Mouse (Mus musculus): ENCODE data around the gene Polr2m. TPM values are rescaled to one million over a fixed set of nuclear protein-coding genes. Genes with fewer than 3 reads are reported as not detected.
A peak's percentile ranks its signal among the peaks of the same experiment; 100 is the strongest.

The Polr2m gene
- polyA plus RNA-seq, 1 experiment from 2014 or later: 481 TPM

DNA sequence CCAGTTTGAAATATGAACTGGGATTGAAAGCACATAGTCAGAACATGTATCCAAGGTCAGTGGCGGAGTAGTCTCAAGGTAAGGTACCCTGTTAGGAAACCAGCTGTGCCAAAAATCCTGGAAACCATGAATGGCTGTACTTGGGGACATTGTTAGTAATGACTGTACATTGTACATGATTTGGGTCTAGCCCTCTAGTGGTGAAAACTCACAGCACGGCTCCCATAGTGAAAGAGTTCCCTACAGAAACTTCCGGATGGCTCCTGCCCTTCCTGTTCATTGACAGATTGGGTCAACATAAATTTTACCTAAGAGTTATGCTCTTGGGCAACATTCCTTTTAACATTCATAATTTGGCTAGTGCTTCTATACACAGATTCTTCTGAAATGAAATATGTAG, 19.6 kb downstream of the Polr2m start:
- Histone ChIP-seq H3K9ac (no peak overlapping the region), H3K36me3 (no peaks in the 10 kb centered on the region), H3K4me1 (peaks cover 9% of the 10 kb centered on the region), H3K4me3 (replicated peaks) (no peak overlapping the region), H3K27me3 (0 out of 2 replicates have a peak, but pooled peaks cover 4% of the 10 kb centered on the region), H3K9me3 (replicated peaks) (no peaks in the 10 kb centered on the region), H3K27ac (no peak overlapping the region), H3K4me2 (no peak overlapping the region)
- WGBS: 73% methylated on average over 3 of the region's 3 CpGs
- no peak for ATAC-seq (replicated peaks; ENCODE audit: low FRiP score)

DNA sequence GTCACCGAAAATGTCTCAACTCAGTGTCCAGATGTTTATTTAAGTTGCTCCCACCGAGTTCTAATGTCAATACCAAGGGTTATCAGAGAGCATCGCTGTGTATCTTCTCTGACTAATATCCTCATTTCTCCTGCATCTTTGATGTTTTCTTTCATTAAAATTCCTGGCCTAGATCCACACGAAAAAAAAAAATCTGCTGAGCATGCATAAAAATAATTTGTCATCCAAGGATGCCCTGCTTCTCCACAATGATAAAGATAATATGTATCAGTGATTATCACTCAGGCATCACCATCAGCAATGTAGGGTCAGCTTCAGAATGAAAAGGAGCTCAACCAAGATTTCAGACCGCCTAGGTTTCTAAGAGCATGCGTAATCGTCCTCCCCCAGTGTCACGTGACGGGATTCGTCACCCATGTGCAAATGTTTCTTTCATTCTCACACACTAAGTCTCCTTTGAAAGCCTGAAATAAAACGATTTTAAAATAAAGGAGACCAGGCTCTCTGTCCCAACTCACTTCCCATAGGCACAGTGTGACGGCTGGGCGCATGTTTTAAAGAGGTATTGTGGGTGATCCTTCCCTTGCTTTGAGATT, 22.6 kb downstream of the Polr2m start:
- no peak overlapping the region for H3K9ac ChIP-seq
- H3K36me3 ChIP-seq: no peaks in the 10 kb centered on the region
- H3K9me3 ChIP-seq (replicated peaks): no peaks in the 10 kb centered on the region
- H3K4me2 ChIP-seq: no peak overlapping the region
- H3K4me3 ChIP-seq (replicated peaks): no peak overlapping the region
- H3K27ac ChIP-seq: no peak overlapping the region
- H3K4me1 ChIP-seq: peaks cover 9% of the 10 kb centered on the region
- ATAC-seq (replicated peaks; ENCODE audit: low FRiP score): no peak
- H3K27me3 ChIP-seq: 0 out of 2 replicates have a peak, but pooled peaks cover 4% of the 10 kb centered on the region
- WGBS: 63% methylated on average over 13 of the region's 13 CpGs

DNA sequence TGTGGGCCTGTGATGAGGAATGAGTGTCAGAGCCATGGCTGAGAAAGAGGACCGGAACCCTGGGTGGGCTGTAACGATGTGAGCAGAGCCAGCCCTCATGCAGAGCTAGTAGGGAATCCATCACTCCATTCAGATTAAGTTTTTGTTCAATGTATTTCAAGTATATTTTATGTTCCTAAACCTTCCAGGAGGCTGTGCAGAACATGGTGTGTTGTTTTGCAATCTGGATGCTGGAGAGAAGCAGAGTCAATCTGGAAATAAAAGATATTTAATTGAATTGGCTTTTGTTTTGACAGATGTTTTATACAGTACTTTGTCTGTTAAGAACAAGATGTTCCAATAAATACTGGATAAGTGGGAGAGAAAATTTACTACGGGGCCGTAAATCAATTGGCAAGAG, 29.0 kb downstream of the Polr2m start:
- H3K27ac ChIP-seq: peak overlapping the region; percentile 67
- H3K4me3 ChIP-seq (replicated peaks): no peak overlapping the region
- 44% methylated on average over 4 of the region's 4 CpGs for WGBS
- no peaks in the 10 kb centered on the region for H3K36me3 ChIP-seq
- 0 out of 2 replicates have a peak, but pooled peaks cover 6% of the 10 kb centered on the region for H3K9me3 ChIP-seq (replicated peaks)
- H3K4me2 ChIP-seq: no peak overlapping the region
- peaks cover 6% of the 10 kb centered on the region for H3K4me1 ChIP-seq
- no peaks in the 10 kb centered on the region for H3K27me3 ChIP-seq
- peak; percentile 62 for ATAC-seq (replicated peaks; ENCODE audit: low FRiP score)
- H3K9ac ChIP-seq: no peak overlapping the region

DNA sequence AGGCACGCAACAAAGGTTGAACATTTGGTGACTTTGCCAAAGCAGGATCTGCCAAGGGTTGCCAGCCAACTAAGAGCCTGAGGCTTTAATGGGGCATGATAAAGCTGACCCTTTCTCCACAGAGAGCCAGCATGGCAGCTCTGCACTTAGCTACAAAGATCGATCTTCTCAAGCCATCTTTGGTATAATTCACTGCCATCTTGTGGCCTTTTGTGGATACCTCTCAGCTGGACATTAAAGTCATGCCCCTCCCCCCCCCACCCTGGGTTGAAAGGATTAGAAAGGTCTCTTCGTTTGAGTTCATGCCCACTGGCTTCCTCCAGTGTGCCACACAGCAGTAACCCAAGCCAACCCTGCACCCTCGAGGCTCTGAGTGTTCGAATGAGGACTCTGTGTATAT, 31.8 kb downstream of the Polr2m start:
- Histone ChIP-seq H3K9me3 (replicated peaks) (0 out of 2 replicates have a peak, but pooled peaks cover 6% of the 10 kb centered on the region), H3K27ac (no peak overlapping the region), H3K4me2 (no peak overlapping the region), H3K36me3 (no peaks in the 10 kb centered on the region), H3K4me3 (replicated peaks) (no peak overlapping the region), H3K27me3 (0 out of 2 replicates have a peak, but pooled peaks cover 4% of the 10 kb centered on the region), H3K4me1 (peaks cover 12% of the 10 kb centered on the region), H3K9ac (no peak overlapping the region)
- 72% methylated on average over 5 of the region's 5 CpGs for WGBS
- ATAC-seq (replicated peaks; ENCODE audit: low FRiP score): no peak

DNA sequence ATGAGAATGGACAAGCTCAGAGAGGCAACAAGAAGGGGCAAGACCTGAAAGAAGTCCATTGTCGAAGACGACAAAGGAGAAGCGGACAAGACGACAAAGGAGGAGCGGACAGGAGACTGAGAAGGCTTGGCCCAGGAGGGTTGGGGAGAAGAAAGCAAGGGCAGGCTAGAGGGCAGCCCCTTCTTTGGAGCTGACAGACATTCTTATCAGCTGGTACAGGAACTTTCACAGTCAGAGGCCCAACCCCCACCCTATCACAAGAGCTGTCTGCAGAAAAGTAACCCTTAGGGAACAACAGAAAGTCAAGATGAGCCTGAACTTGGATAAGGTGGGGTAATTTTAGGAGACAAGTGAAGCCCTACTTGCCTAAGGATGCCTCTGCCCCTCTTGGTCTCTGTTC, 32.4 kb downstream of the Polr2m start:
- no peak overlapping the region for H3K4me3 ChIP-seq (replicated peaks)
- no peaks in the 10 kb centered on the region for H3K36me3 ChIP-seq
- no peak overlapping the region for H3K4me2 ChIP-seq
- WGBS: 84% methylated on average over 5 of the region's 5 CpGs
- no peak overlapping the region for H3K9ac ChIP-seq
- 0 out of 2 replicates have a peak, but pooled peaks cover 5% of the 10 kb centered on the region for H3K27me3 ChIP-seq
- ATAC-seq (replicated peaks; ENCODE audit: low FRiP score): no peak
- H3K27ac ChIP-seq: no peak overlapping the region
- H3K9me3 ChIP-seq (replicated peaks): 0 out of 2 replicates have a peak, but pooled peaks cover 6% of the 10 kb centered on the region
- H3K4me1 ChIP-seq: peaks cover 12% of the 10 kb centered on the region

DNA sequence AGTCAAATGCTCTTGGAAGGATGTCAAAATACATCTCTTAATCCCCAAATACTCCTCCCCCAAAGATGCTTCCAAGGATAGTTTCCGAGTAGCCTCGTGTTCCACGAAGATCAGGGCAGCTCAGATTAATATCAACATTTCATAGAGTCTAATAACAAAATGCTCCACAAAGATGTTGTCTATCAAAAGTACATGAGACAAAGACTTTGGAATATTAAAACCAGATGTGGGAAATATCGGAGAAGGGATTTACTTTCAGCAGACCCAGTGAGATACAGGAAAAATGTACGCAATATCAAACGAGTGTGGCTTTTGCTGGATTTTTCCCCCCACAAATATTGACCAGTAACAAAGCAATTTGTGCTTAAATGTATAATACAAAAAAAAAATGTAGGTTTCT, 35.1 kb downstream of the Polr2m start:
- H3K4me1 ChIP-seq: peaks cover 16% of the 10 kb centered on the region
- H3K27ac ChIP-seq: no peak overlapping the region
- H3K27me3 ChIP-seq: peaks cover 5% of the 10 kb centered on the region; the same call in 1 of the 2 replicates
- H3K4me2 ChIP-seq: no peak overlapping the region
- 0 out of 2 replicates have a peak, but pooled peaks cover 3% of the 10 kb centered on the region for H3K9me3 ChIP-seq (replicated peaks)
- no peak for ATAC-seq (replicated peaks; ENCODE audit: low FRiP score)
- WGBS: 69% methylated on average over 6 of the region's 6 CpGs
- no peaks in the 10 kb centered on the region for H3K36me3 ChIP-seq
- no peak overlapping the region for H3K4me3 ChIP-seq (replicated peaks)
- no peak overlapping the region for H3K9ac ChIP-seq

DNA sequence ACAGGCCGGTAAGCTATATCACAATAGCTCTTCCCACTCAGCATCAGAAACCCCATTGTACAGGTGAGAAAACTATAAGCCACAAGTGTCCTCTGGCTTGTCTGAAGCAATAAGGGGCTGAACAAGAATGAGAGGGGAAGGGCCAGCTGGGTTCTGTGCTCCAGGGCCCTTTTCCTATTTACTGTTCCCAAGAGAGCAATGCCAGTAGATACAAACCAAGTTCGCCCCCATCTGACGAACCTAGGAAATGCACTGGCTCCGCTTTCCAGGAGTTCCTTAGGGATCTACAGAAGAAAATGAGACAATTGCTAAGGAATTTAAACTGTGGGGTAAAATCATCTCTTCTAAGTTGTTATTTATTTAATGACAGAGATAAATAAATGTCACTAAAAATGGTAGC, 38.2 kb downstream of the Polr2m start:
- Histone ChIP-seq H3K9ac (no peak overlapping the region), H3K4me1 (peaks cover 16% of the 10 kb centered on the region), H3K9me3 (replicated peaks) (no peaks in the 10 kb centered on the region), H3K27ac (no peak overlapping the region), H3K4me2 (no peak overlapping the region), H3K4me3 (replicated peaks) (no peak overlapping the region), H3K36me3 (no peaks in the 10 kb centered on the region), H3K27me3 (peaks cover 5% of the 10 kb centered on the region; the same call in 1 of the 2 replicates)
- ATAC-seq (replicated peaks; ENCODE audit: low FRiP score): 0 out of 2 replicates have a peak, but pooled peaks have one; percentile 46
- 35% methylated on average over 4 of the region's 4 CpGs for WGBS

DNA sequence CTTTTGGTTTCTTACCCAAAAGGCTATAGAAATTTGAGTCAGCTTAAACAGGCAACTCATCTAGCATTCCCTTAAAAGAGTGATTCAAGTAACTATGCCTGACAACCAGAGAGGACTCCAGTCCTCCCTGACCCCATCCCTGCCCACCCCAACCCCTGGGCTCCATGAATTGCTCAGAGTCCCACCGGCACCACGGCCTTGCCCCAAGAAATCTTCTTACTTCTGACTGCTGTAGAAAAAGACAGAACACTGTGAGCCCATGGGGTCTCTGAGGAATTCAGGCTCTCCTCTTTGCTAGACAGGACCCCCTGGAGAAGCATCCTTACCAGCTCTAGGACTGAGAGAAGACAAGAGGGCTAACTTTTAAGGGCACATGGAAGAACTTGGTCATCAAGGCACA, 40.4 kb downstream of the Polr2m start:
- H3K4me1 ChIP-seq: 0 out of 2 replicates have a peak, but pooled peaks cover 4% of the 10 kb centered on the region
- no peak overlapping the region for H3K27ac ChIP-seq
- no peaks in the 10 kb centered on the region for H3K9me3 ChIP-seq (replicated peaks)
- peaks cover 5% of the 10 kb centered on the region; the same call in 1 of the 2 replicates for H3K27me3 ChIP-seq
- no peak overlapping the region for H3K4me3 ChIP-seq (replicated peaks)
- ATAC-seq (replicated peaks; ENCODE audit: low FRiP score): no peak
- no peak overlapping the region for H3K9ac ChIP-seq
- H3K4me2 ChIP-seq: no peak overlapping the region
- no peaks in the 10 kb centered on the region for H3K36me3 ChIP-seq
- WGBS: 85% methylated on average over 2 of the region's 2 CpGs

DNA sequence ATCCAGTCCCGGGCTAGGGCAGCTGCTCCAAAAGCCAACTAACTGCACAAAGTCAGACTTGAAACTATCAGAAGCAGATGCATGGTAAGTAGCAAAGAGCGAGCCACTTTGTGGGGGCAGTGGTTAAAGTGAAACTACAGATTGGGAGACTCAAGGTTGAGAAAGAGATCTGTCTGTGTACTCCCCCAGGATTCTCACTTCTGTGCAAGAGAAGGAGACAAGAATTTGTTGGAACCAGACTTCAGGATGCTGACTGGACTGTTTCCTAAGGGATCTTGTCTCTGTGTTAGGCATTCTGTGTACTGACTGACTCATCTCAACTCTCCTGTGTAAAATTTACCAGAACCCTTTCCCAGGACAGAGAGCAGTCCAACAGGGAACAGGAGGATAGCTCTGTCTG, 47.6 kb downstream of the Polr2m start:
- no peak for ATAC-seq (replicated peaks; ENCODE audit: low FRiP score)
- no peaks in the 10 kb centered on the region for H3K4me1 ChIP-seq
- no peak overlapping the region for H3K27ac ChIP-seq
- H3K4me2 ChIP-seq: no peak overlapping the region
- no peak overlapping the region for H3K9ac ChIP-seq
- no peaks in the 10 kb centered on the region for H3K27me3 ChIP-seq
- H3K4me3 ChIP-seq (replicated peaks): no peak overlapping the region
- H3K9me3 ChIP-seq (replicated peaks): no peaks in the 10 kb centered on the region
- WGBS: 85% methylated on average over 2 of the region's 2 CpGs
- H3K36me3 ChIP-seq: no peaks in the 10 kb centered on the region

Other genes starting within 250 kb of the Polr2m start
- gene Myzap, start 106.4 kb upstream of the Polr2m start, polyA plus RNA-seq (2015; fragmentation: Nextera tagmentation; extraction: Ambion mirVana): 14.5 and 17.3 TPM in 2 replicates

All from kidney, embryonic 15.5 days (tissue).